Mouse (Mus musculus) urinary bladder, postnatal 4 days (tissue): ENCODE results near the gene Prlh.
A peak's percentile ranks its signal among the peaks of the same experiment; 100 is the strongest.

ENCODE experiments used
- DNase-seq, 2 experiments: peaks; one replicate each; pipeline ENCODE4 v3.0.0; 2021 to 2022; ENCODE audit warnings: low spot score in 2 of 2

Prlh gene

DNA sequence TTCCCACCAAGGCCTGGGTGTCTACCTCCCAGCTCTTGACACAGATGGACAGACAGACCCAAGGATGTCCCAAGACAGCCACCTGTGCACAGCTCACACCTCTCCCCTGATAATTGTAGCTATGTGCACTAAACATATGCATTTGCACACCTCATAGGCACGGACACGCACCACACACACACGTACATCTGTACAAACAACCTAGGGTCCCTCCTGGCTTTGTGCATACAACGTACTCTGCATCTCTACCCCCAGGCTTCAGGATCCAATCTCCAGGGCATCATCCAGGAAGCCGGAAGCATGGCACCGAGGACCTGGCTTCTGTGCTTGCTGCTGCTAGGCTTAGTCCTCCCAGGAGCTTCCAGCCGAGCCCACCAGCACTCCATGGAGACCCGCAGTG lies at the start of gene Prlh:
Prlh (plus strand) TSS at position 301 of the 400 bp plus-strand sequence.
- no peak for DNase-seq

DNA sequence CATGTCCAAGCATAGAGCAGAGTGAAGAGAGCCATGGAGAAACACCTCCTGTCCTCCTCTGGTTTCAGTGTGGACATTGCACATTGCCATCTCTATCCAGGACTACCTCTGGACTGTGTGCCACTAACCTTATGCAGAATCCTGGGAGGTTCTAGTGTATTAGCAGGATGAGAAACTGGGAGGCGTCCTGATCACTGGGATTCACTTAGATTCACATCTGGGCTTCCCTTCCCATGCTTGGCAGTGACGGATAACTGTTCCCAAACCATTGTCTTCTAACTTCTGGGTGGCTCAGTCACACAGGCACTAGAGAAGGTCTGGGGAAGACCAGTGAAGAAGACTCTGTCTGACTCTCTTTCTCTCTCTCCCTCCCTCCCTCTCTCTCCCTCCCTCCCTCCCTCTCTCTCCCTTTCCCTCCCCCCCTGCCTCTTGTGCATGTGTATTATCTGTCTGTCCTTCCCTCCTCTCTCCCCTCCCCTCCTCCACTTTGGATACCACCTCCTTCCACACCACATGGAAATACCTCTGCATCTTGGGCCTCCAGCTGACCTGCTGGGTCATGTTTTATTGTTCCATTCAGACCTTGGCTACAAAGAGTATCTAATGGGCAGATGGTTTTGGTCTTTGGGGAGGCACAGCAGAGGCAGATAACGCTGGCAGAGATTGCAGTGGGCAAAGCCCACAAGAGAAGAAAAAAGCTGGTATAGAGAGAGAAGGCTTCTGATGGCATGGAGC lies 49.5 kb upstream of the Prlh start:
- DNase-seq = no peak

DNA sequence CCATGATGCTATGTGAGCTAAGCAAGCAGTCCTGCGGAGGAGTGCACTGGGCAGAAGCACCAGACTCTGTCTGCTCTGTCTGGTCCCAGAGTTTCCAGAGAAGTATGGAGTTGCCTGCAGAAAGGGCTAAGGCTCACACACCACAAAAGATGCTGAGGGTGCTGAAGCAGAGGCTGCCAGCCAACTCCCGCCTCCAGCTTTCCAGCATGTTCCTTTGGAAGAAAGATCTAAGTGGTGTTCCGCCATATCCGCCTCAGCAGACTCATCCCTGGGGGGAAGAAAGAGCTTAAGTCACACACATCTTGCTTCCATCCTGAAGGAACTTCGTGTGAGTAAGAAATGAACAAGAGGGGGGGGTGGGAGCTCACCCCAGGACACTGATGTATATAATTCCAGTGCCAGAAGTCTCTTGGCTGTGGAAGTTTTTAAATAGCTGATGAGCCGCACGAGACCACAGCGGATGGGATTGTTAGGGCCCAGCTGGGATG lies 48.9 kb upstream of the Prlh start:
- DNase-seq = peak in 1 of 2 experiments; percentile 64

- no peak for DNase-seq
These were observed 48.0 kb upstream of the Prlh start for GRCm38 (mm10) chr1:90904729-90905404.

DNA sequence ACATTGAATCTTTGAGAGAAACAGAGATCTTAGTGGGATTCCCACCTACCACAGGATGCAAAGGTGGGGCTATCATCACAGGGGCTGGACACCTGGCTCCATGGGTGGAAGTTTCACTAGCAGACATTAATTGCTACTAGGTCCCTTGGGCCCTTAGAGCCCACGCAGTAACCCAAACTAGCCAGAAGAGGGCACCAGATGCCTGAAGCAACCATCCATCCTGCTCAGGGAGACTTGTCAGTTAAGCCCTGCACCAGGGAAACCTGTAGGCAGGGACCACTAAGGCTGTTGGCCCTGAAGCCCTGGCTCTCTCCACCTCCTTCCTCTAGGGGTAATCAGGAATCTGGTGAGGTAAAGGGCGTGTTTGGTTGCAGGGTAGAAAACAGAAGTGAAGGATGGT lies 46.6 kb upstream of the Prlh start:
- DNase-seq = no peak

- no peak for DNase-seq
These were observed 43.7 kb upstream of the Prlh start for GRCm38 (mm10) chr1:90909161-90909560.

DNA sequence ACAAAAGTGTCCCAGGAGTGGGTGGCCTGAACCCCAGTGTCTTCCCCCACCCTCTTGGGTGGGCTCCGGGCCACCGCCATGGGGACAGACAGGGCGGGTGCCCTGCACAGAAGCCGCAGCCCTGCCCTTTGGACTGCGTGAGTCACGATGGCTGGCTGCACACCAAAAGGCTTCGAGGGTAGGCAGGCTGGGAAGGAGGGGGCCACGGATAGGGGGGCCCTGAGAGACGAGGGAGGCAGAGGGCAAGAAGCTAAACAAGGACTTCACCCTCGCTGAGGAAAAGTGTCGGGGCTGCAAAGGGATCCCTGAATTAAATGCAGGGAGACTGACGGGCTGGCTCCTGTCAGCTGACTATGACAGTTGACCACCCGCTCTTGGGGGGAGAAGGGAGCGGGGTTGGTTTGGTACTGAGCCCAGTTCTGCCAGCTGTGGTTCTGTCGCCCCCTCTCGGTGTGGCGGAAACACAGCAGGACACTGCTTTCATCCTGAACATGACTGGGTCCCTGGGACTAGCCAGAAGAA lies 43.2 kb upstream of the Prlh start:
- DNase-seq = peak; percentile 55 to 75

- no peak for DNase-seq
These were observed 39.7 kb upstream of the Prlh start for GRCm38 (mm10) chr1:90913231-90913630.

DNA sequence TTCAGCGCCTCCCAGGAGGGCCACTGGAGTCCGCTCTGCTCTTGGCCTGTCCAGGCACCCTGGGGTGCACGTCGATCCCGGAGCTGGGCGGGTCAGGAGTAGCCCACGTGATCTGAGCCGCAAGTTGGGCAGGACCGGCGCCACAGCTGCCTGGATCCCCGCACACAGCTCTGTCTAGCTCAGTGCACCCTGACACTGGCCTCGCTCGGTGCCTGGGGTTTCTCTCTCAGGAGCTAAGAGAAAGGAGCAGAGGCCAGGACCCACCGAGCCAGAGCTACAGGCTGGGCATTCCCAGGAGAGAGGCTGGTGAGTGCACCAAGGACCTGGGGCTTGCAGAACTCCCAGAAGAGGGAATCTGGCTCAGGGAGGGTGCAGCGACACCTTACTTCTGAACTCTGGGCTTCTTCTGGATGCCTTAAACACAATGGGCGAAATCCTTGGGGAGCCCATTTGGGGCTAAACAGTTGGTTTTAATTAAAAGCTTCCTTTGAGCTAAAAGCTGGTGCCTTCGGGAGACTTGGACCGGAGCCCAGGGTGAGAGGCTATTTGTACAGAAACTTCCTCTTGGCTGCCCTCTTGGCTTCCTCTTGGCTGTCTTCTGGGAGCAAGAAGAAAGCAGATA lies 37.8 kb upstream of the Prlh start, which contains the start of gene Mlph:
Mlph (plus strand) TSS at position 138 of the 622 bp plus-strand sequence.
- DNase-seq = no peak

DNA sequence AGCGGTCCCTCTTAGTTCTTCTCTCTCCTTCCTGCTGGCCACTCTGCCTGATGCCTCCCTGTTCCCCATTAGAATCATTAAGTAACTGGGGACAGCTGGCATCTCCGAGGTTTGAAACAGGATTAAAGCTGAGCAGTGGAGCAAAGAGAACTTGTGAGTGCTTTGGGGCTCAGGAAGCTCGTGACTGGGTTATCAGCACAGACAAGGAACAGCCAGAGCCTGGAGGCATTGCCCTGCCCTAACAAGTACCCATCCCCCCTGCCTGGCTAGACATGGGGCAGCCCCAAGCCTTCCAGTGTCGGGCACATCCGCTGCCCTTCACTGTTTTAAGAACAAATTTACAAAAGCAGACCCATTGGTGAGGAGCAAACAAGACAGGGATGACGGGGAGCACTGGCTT lies 35.4 kb upstream of the Prlh start:
- DNase-seq = no peak

DNA sequence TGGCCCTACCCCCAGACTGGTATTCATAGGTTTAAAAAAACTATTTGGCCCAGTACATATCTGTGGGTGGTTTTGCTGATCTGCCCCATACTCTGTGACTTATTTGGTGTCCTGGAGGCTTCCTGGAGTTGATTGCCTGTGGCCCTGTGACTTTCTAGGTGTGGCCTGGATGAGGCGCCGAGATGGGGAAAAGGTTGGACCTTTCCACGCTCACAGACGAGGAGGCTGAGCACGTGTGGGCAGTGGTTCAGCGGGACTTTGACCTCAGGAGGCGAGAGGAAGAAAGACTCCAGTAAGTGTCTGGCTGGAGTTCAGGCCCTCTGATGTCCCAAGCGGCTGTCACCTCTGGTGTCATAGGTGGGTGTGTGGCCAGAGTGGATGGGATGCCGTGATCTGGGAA lies 31.2 kb upstream of the Prlh start:
- no peak for DNase-seq

GRCm38 (mm10) chr1:90926030-90926429 lies 26.9 kb upstream of the Prlh start:
- DNase-seq = no peak

- DNase-seq = peak in 1 of 2 experiments; percentile 34
These were observed 25.6 kb upstream of the Prlh start for GRCm38 (mm10) chr1:90927308-90927707.

DNA sequence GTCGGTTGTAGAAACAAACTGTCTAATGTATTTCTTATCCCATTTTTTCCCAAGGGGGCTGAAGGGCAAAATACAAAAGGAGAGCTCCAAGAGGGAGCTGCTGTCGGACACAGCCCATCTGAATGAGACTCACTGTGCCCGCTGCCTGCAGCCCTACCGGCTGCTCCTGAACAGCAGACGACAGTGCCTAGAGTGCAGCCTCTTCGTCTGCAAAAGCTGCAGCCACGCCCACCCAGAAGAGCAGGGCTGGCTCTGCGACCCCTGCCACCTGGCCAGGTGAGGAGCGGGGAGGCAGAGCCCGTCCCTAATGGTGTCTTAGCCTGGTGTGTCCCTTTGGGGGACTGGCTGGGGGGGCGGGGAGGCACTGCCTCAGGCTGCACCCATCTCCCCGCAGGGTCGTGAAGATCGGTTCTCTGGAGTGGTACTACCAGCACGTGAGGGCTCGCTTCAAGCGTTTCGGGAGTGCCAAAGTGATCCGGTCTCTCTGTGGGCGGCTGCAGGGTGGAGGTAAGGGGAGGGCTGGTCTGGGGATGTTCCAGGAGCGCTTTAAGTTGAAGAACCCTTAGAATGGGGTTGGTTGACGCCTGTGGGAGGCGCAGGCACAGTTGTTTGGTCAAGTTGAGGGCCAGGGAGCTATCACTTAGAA lies 24.9 kb upstream of the Prlh start:
- no peak for DNase-seq

GRCm38 (mm10) chr1:90928575-90928934 lies 24.4 kb upstream of the Prlh start:
- DNase-seq = peak; percentile 79 to 86

DNA sequence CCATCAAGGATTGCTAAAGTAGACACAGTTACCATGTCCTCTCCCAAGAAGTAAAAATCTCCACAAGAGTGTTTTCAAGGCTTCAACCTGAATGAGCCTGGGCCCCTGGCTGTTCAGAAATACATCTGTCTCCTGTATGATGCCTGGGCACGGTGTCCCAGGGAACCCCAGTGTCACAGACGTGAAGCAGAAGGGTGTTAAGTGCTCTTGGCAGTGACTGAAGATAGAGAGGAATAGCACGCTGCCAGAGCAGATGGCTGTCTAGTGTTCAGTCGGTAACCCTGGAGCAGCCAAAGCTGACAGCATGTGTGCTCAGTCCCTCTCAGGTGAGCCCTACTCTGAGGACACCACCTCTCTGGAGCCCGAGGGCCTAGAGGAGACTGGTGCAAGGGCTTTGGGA lies 19.9 kb upstream of the Prlh start:
- no peak for DNase-seq

DNA sequence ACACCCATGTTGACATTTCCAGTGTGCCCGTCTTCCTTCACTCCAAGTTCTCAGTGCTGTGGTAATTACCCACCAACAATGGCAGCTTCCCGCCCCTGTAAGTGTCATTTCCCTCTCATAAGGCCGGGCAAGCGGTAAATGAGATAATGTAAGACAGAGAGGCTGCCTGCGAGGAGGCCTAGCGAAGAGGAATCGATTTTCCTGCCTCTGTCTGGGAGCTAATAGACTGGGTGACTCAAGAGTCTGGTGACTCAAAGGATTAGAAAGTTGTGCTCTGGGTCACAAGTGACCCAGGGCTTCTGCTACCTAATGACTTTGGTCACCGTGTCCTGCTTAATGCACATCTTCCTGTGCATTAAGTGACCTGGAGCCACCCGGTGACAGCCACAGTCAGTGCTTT lies 15.9 kb upstream of the Prlh start:
- DNase-seq = no peak

DNA sequence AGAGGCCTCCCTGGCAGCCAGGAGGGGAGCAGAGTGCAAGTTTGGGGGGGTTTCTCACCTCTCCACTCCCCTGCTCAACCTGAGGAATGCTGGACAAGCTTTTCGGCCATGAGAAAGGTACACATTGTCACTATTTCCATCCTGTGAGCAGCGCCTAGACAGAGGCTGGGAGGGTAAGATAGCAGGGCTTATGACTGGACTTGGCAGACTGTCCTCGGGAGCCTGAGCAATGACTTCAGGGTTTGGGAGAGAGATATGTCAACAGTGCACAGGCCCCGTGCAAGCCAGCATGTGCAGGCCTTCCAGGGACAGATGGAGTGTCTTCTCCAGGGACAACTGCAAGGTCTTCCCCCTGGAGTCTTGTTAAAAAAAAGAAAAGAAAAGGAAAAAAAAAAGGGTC lies 12.9 kb upstream of the Prlh start:
- no peak for DNase-seq

GRCm38 (mm10) chr1:90945171-90945570 lies 7.7 kb upstream of the Prlh start:
- DNase-seq = no peak

GRCm38 (mm10) chr1:90947252-90947651 lies 5.7 kb upstream of the Prlh start:
- DNase-seq = no peak

GRCm38 (mm10) chr1:90949309-90949708 lies 3.6 kb upstream of the Prlh start:
- DNase-seq = no peak

DNA sequence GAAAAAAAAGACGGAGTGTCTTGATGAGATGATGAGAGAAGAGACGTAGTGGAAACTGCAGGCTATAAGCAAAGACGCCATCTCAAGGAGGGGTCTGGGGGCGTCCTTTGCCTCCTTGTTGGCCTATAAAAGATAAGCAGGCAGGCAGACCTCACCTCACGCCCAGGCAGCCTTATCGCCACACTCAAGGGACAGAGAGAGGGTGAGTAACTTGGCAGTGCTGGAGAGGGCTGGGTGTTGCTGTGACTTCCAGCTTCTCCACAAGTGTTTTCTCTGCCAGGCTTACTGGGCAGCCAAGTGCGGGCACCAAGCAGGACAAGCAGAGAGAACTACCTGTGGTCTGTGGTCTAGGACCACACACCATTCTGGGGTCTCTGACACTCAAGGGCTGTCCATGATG lies 1.2 kb upstream of the Prlh start:
- DNase-seq = no peak
